Mouse (Mus musculus) urinary bladder, adult 18-20 months (tissue): ENCODE measurements around the gene Sgms1.
A peak's percentile ranks its signal among the peaks of the same experiment; 100 is the strongest.
"Not testable (repeated sequence)": the region's sequence is repeated elsewhere in the genome, so short reads cannot be mapped to it uniquely, and the experiment has no call there.

ENCODE experiments used
- DNase-seq, 2 experiments: peaks; one replicate each; pipeline ENCODE4 v3.0.0; 2022; ENCODE audit warnings: low spot score in 2 of 2, mixed read lengths in 2 of 2

Gene Sgms1

DNA sequence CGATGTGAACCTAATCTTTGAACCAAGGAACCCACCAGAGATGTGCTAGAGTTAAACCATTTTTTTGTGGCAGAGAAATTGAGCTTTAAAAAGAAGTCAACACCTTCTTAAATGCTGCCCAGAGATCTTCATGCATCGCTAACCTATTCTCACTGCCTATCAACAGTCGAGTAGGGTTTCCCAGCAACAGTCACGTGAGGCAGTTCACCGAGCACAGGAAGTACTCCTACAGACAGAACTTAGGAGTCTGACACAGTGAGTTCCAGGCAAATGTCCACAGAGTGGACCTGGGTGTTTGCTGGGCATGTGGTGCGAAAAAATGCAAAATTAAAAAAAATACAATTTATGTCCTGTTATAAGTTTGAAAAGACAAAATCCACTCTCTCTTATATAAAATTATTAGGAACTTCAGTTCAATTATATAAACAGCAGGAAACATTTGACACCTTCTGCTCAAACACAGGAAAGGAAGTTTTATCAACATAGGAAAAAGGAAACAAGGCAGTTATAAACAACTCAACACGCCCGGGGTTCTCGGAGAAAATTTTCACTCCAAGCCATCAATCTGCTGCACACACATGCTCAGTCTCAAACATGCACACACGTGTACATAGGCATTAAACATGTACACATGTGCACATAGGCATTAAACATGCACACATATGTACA lies 64.3 kb downstream of the Sgms1 start:
- DNase-seq, result no peak

- no peak for DNase-seq
Observed at GRCm38 (mm10) chr19:32324550-32324949, 65.0 kb downstream of the Sgms1 start.

- no peak for DNase-seq
Observed at GRCm38 (mm10) chr19:32323070-32323469, 66.4 kb downstream of the Sgms1 start.

GRCm38 (mm10) chr19:32322429-32323035 lies 67.0 kb downstream of the Sgms1 start:
- DNase-seq, result no peak

GRCm38 (mm10) chr19:32320366-32320666 lies 69.2 kb downstream of the Sgms1 start:
- DNase-seq, result peak; percentile 62 to 77

DNA sequence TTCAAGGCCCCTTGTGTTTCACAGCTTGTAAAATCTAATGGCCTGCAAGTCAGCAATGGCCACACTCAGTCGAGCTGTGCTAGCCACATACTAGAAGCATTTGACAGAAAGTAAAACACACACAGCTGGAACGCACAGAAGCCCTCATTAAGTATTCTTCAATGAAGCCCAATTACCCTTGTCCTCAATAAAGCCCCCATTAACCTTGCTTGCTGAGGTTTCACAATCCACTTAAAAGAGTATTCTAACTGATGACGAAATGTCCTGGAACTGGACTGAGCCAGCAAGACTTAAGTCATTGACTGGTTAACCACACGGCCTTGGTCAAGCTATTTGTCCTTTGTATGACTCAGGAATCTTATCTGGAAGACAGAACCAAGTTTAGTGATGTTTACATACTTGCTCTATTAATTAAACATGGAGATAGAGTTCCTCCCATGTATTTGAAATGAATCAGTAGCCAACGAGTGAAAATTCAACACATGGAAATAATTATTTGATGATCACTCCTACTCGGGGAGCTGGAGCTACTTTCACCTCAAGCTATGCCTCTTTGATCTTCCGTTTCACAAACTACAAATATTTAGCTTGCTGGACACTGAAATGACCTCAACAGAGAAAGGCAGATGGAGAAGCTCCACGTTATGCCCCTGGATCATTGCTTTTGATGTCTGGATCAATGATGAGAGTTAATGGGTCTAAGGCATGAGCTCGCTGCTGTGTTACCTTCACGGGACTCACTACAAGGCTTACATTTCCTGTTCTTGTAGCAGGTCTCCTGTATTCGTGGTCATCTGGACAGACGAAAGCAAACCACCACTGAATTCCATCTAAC lies 69.8 kb downstream of the Sgms1 start:
- peak in 1 of 2 experiments; percentile 14 for DNase-seq

DNA sequence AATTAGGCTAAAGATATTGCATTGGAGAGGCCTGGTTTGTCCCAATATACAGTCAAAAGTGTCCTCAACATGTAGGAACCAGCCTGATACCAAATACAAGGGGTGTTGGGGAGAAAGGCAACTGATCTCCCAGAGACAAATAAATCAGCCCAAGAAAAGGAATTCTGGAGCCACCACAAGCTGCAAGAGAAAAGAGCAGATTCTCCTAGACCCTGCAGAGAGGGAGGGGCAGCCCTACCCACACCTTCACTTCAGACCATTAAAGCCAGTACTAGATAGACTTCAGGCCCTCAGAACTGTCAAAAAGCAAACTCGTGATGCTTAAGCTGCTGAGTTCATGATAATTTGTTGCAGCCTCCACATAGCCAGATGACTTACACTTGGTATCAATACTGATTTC lies 70.5 kb downstream of the Sgms1 start:
- no peak for DNase-seq

DNA sequence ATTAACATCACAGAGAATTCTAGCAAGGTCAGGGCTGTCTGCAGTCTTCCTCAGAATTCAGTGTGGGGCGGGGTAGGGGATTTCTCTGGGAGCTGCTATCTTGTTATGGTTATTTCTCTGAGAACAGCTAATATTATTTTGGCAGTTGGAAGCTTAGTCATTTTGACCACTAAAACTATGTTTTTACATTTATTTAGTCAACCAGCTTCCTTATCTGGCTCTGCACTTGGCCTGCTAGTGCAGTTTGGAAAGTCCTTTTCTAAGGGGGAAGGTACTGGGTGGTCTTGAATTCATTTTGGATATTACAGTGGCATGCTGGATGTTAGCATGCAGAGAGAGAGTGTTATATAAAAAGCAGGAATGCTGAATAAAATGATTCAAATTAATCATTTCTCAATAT lies 72.2 kb downstream of the Sgms1 start:
- DNase-seq, result not testable (repeated sequence)

DNA sequence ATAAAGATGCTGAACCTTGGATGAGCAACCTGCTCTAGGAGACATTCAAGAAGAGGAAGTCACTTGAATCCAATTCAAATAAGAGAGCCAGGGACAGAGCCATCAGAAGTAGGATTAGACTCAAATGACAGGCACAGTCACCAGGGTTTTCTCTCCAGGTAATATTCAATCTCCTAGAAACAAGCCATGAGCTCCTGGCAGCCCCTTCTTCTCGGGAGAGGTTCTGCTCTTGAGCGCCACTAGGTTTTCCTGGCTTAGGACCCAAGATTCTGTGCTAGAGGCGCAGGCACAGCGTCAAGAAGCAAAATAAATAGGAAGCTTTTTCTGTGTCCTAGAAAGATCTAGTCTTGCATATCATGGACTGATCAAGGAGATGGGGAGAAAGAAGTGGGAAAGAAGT lies 76.2 kb downstream of the Sgms1 start:
- no peak for DNase-seq

GRCm38 (mm10) chr19:32311762-32312161 lies 77.8 kb downstream of the Sgms1 start:
- no peak for DNase-seq

- DNase-seq, result no peak
Observed at GRCm38 (mm10) chr19:32311063-32311462, 78.5 kb downstream of the Sgms1 start.

DNA sequence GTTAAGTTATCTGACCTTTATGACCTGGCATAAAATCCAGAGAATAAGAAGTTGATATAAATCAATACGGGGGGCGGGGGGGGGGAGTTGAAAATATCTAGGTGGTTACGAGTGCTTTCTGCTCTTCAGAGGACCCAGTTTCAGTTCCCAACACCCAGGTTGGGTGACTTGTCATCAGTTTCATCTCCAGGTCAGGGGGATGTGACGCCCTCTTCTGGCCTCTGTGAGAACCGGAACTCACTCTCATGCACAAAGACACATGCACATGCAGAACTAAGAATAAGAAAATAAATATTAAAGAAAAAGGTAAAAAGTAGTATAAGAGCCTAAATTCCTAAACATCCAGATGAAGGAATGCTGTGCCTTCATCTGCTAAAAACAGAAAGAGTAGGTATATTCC lies 79.0 kb downstream of the Sgms1 start:
- DNase-seq, result no peak

DNA sequence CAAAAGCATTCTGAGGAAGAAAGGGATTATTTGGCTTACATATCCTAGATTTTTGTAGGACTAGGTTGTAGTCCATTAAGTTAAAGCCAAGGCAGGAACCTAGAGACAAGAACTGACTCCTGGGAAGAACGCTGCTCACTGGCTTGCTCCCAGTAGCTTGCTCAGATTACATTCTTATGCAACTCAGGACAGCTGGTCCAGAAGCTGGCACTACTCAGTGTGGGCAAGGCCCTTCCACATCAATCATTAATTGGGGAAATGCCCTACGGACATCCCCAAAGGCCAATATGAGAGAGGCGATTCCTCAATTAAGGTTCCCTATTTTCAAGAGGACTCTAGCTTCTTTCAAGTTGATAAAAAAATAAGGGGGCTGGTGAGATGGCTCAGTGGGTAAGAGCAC lies 80.2 kb downstream of the Sgms1 start:
- DNase-seq, result no peak

DNA sequence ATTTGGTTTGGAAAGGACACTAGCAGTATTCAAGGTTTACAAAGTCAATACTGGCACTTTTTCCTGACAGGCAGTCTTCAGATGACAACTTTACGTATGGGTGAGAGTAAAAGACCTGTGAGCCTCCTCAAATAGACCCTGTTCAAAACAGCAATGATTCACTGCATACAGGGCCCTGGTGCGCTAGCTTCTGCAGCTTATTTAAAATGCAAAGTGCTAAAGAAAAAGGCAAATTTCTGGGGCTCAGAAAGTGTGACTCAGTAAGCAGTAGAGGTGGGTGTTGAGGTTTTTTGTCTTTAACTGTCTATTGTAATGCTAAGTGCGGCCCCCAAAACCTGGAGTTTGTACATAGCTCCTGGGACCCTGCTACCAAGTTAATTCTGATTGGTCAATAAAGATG lies 81.2 kb downstream of the Sgms1 start:
- DNase-seq, result no peak

DNA sequence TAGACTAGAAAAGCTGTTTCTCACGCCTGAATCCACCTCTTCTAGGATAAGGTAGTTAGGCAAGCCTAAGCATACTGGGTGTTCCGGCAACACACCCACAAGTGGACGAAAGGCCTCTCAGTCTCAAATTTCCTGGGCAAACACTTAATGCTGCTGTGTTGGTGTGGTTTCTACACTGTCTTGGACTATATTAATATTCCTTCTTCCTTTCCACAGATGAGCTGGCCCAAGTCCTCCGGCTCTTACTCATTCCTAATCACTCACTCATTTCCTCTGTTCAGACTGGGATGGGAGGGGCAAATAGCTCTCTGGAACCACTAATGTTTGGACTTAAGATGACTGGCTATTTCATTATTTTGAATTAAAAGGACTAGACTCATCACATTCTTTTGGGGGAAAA lies 84.6 kb downstream of the Sgms1 start:
- DNase-seq, result peak in 1 of 2 experiments; percentile 50

- DNase-seq, result peak in 1 of 2 experiments; percentile 30
Observed at GRCm38 (mm10) chr19:32304008-32304873, 85.3 kb downstream of the Sgms1 start.

DNA sequence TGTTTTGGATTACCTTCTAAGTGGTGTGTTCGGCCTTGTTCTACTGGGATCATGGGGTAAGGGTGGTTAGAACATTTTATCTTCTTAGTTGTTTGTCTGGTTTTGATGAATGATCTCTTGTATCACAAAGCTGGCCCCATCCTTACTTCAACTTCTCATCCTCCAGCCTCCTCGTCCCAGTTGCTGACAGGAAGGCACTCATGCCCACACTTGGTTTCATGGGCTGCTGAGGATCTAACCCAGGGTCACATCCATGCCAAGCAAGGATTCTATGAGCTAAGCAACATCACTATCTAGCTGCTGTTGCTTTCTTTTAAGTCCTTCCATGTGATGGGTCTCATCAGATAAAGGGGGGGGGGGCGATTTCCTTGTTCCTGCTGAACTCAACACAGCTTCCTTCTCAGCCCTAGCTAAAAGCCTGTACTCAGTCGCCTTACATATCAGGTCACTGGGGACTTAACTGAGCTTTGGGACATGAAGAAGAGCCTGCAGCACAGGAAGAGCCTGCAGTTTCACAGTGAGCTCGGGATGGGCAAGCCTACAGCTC lies 86.6 kb downstream of the Sgms1 start:
- DNase-seq, result no peak

GRCm38 (mm10) chr19:32301568-32301967 lies 87.9 kb downstream of the Sgms1 start:
- DNase-seq, result no peak

DNA sequence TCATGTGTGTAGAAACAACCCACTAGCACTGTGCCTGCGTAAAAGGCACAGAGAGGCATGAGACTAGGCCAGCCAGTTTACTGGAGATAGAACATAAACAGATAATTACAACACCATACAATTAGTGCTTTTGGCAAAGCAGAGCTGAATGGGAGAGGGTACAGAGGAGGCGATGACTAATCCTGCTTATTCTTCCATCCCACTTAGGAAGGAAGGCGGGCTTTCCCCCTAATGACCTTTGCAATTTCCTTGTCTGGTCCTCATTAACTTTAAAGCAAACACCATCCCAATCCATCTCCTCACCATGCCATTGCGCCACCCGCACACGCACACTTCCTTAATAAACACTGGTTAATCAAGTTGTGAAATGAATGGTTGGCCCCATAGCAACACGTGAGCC lies 91.3 kb downstream of the Sgms1 start:
- DNase-seq, result no peak

DNA sequence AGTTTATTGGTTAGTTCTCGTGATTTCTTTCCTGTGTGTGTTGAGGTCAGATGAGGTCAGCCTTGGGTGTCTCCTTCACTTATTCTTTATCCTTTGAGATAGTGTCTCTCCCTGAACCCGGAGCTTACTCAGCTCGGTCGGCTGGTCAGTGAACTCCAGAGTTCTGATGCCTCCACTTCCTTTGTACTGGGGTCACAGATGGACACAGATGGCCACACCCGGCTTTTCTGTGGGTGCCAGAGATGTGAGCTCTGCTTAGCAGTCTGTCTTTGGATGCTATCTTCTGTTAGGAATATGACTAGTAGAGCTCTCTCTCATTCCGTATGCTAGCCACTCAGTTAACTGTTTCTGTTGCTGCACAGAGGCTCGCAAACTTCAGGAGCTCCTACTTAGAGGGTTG lies 92.7 kb downstream of the Sgms1 start:
- DNase-seq, result no peak

GRCm38 (mm10) chr19:32295581-32295980 lies 93.9 kb downstream of the Sgms1 start:
- DNase-seq, result no peak
